8 mouse cellular contexts compared by ENCODE assay signal in genomic region chr6:83267616-83268015, GRCm38 (mm10). TPM values are rescaled to one million over a fixed set of nuclear protein-coding genes. Genes with fewer than 3 reads are reported as not detected.
DNase-seq lines count a peak whose midpoint lies in the region; ATAC-seq and TF ChIP-seq lines count a peak whose summit lies in the region.

No protein-coding gene starts in this region.

- no peak for DNase-seq in layer of hippocampus, adult 2 months (ENCODE audit: low spot score in 2 of 2)
- DNase-seq in layer of hippocampus, adult 9-10 months (ENCODE audit: low spot score), result no peak
- no peak for DNase-seq in layer of hippocampus, adult 8-10 months (ENCODE audit: low spot score in 2 of 2)
- no peak for DNase-seq in urinary bladder, postnatal 10 days (ENCODE audit: low spot score)

- WGBS in embryonic facial prominence, embryonic 15.5 days, result 51% methylated on average over 4 of the region's 4 CpGs
- 54% methylated on average over 4 of the region's 4 CpGs for WGBS in hindbrain, embryonic 16.5 days
- WGBS in neural tube, embryonic 12.5 days, result 78% methylated on average over 4 of the region's 4 CpGs

- no peaks in the 10 kb centered on the region for H3K27me3 ChIP-seq in embryonic facial prominence, embryonic 15.5 days
- no peaks in the 10 kb centered on the region for H3K27me3 ChIP-seq in hindbrain, embryonic 16.5 days (replicated peaks; ENCODE audit: control insufficient read depth, insufficient read depth, low read length)
- no peaks in the 10 kb centered on the region for H3K27me3 ChIP-seq in neural tube, embryonic 12.5 days (replicated peaks)

- peak overlapping the region; percentile 51 for H3K4me3 ChIP-seq in layer of hippocampus, adult 2 months
- H3K4me3 ChIP-seq in embryonic facial prominence, embryonic 15.5 days (replicated peaks), result peak overlapping the region; percentile 54
- H3K4me3 ChIP-seq in hindbrain, embryonic 16.5 days (ENCODE audit: low read length), result peak overlapping the region; percentile 45; the same call in 1 of the 2 replicates
- no peak overlapping the region for H3K4me3 ChIP-seq in neural tube, embryonic 12.5 days

- peaks cover 9% of the 10 kb centered on the region for H3K4me1 ChIP-seq in embryonic facial prominence, embryonic 15.5 days
- peaks cover 5% of the 10 kb centered on the region for H3K4me1 ChIP-seq in hindbrain, embryonic 16.5 days (ENCODE audit: control insufficient read depth, insufficient read depth, low read depth, low read length)
- H3K4me1 ChIP-seq in neural tube, embryonic 12.5 days, result peaks cover 6% of the 10 kb centered on the region; the same call in 1 of the 2 replicates

- no peaks in the 10 kb centered on the region for H3K9me3 ChIP-seq in embryonic facial prominence, embryonic 15.5 days (replicated peaks)
- no peaks in the 10 kb centered on the region for H3K9me3 ChIP-seq in hindbrain, embryonic 16.5 days (ENCODE audit: control insufficient read depth, low read length)
- no peaks in the 10 kb centered on the region for H3K9me3 ChIP-seq in neural tube, embryonic 12.5 days

- no peaks in the 10 kb centered on the region for H3K36me3 ChIP-seq in embryonic facial prominence, embryonic 15.5 days
- H3K36me3 ChIP-seq in hindbrain, embryonic 16.5 days (ENCODE audit: control insufficient read depth, insufficient read depth, low read length), result no peaks in the 10 kb centered on the region
- H3K36me3 ChIP-seq in neural tube, embryonic 12.5 days, result no peaks in the 10 kb centered on the region

- H3K9ac ChIP-seq in embryonic facial prominence, embryonic 15.5 days, result no peak overlapping the region
- peak overlapping the region; percentile 47 for H3K9ac ChIP-seq in hindbrain, embryonic 16.5 days (ENCODE audit: low read depth, low read length)
- 0 out of 2 replicates have a peak overlapping the region, but pooled peaks have one; percentile 38 for H3K9ac ChIP-seq in neural tube, embryonic 12.5 days

- H3K4me2 ChIP-seq in embryonic facial prominence, embryonic 15.5 days (replicated peaks), result peak overlapping the region; percentile 62
- H3K4me2 ChIP-seq in hindbrain, embryonic 16.5 days (ENCODE audit: low read length), result peak overlapping the region; percentile 65
- H3K4me2 ChIP-seq in neural tube, embryonic 12.5 days (replicated peaks), result peak overlapping the region; percentile 62

- no peak for TF ChIP-seq CTCF in layer of hippocampus, adult 2 months (conservative IDR thresholded peaks at IDR 0.05)

- no peak for ATAC-seq in embryonic facial prominence, embryonic 15.5 days (ENCODE audit: insufficient number of reproducible peaks, low FRiP score, low TSS enrichment, low read depth)
- ATAC-seq in hindbrain, embryonic 16.5 days, result no peak
- ATAC-seq in neural tube, embryonic 12.5 days (ENCODE audit: low FRiP score, low read depth), result no peak
- ATAC-seq in erythroid progenitor cell, adult 5-6 weeks (replicated peaks; ENCODE audit: low FRiP score, poor library complexity, severe bottlenecking), result no peak

- H3K27ac ChIP-seq in layer of hippocampus, adult 2 months, result peak overlapping the region; percentile 85
- H3K27ac ChIP-seq in embryonic facial prominence, embryonic 15.5 days (replicated peaks), result peak overlapping the region; percentile 51; the same call in 1 of the 2 replicates
- peak overlapping the region; percentile 88 for H3K27ac ChIP-seq in hindbrain, embryonic 16.5 days (ENCODE audit: low read depth, low read length)
- H3K27ac ChIP-seq in neural tube, embryonic 12.5 days, result peak overlapping the region; percentile 43; the same call in 1 of the 2 replicates

RNA-seq across cellular contexts. Expression of gene Slc4a5, which starts 48.0 kb away (rescaled TPM):
- under 1 TPM; 0.44 to 0.98 TPM for total RNA-seq in layer of hippocampus, adult 2 months (2021)
- polyA plus RNA-seq in embryonic facial prominence, embryonic 15.5 days (2015; fragmentation: Nextera tagmentation; extraction: Ambion mirVana), result 0.11 and 0.48 TPM in 2 replicates
- 2.5 and 2.8 TPM in 2 replicates for polyA plus RNA-seq in hindbrain, embryonic 16.5 days (2015; fragmentation: Nextera tagmentation; extraction: Ambion mirVana)
- 0.18 and 0.34 TPM in 2 replicates for polyA plus RNA-seq in neural tube, embryonic 12.5 days (2016; fragmentation: Nextera tagmentation; extraction: Ambion mirVana)
- 1 to 10 TPM in 2 of 4 experiments, under 1 TPM in 2; 0.21 to 1.5 (median 0.78) TPM for total RNA-seq in layer of hippocampus, adult 8-10 months (2022)
- total RNA-seq in erythroid progenitor cell, adult 5-6 weeks (2015; ENCODE audit: low replicate concordance), result not detected in 2 replicates
- total RNA-seq in erythroid progenitor cell, adult 5-6 weeks (2017; ENCODE audit: low replicate concordance), result 0.39 TPM in 1 of 2 replicates, not detected in the other

RNA-seq across cellular contexts. Expression of gene Mthfd2, which starts 58.1 kb away (rescaled TPM):
- 1 to 10 TPM; 5.8 to 7.1 TPM for total RNA-seq in layer of hippocampus, adult 2 months (2021)
- polyA plus RNA-seq in embryonic facial prominence, embryonic 15.5 days (2015; fragmentation: Nextera tagmentation; extraction: Ambion mirVana), result 27.2 and 30.5 TPM in 2 replicates
- 33.4 and 34.3 TPM in 2 replicates for polyA plus RNA-seq in hindbrain, embryonic 16.5 days (2015; fragmentation: Nextera tagmentation; extraction: Ambion mirVana)
- 30.8 and 33.1 TPM in 2 replicates for polyA plus RNA-seq in neural tube, embryonic 12.5 days (2016; fragmentation: Nextera tagmentation; extraction: Ambion mirVana)
- 10 to 100 TPM in 1 of 4 experiments, 1 to 10 TPM in 3; 5.7 to 10.6 (median 9.5) TPM for total RNA-seq in layer of hippocampus, adult 8-10 months (2022)
- total RNA-seq in erythroid progenitor cell, adult 5-6 weeks (2015; ENCODE audit: low replicate concordance), result 34.8 and 56.6 TPM in 2 replicates
- 37.2 and 37.9 TPM in 2 replicates for total RNA-seq in erythroid progenitor cell, adult 5-6 weeks (2017; ENCODE audit: low replicate concordance)

RNA-seq across cellular contexts. Expression of gene Mob1a, which starts 58.2 kb away (rescaled TPM):
- total RNA-seq in layer of hippocampus, adult 2 months (2021), result 10 to 100 TPM; 16.2 to 22.2 TPM
- polyA plus RNA-seq in embryonic facial prominence, embryonic 15.5 days (2015; fragmentation: Nextera tagmentation; extraction: Ambion mirVana), result 64.1 and 65.9 TPM in 2 replicates
- polyA plus RNA-seq in hindbrain, embryonic 16.5 days (2015; fragmentation: Nextera tagmentation; extraction: Ambion mirVana), result 19.4 and 23.9 TPM in 2 replicates
- 46.4 and 48.5 TPM in 2 replicates for polyA plus RNA-seq in neural tube, embryonic 12.5 days (2016; fragmentation: Nextera tagmentation; extraction: Ambion mirVana)
- 10 to 100 TPM; 20.5 to 31.0 (median 26.1) TPM for total RNA-seq in layer of hippocampus, adult 8-10 months (2022)
- total RNA-seq in erythroid progenitor cell, adult 5-6 weeks (2015; ENCODE audit: low replicate concordance), result 94.3 and 94.8 TPM in 2 replicates
- 88.7 and 102 TPM in 2 replicates for total RNA-seq in erythroid progenitor cell, adult 5-6 weeks (2017; ENCODE audit: low replicate concordance)
